Mouse (Mus musculus): ENCODE data around the gene Commd2.
A peak's percentile ranks its signal among the peaks of the same experiment; 100 is the strongest.

DNA sequence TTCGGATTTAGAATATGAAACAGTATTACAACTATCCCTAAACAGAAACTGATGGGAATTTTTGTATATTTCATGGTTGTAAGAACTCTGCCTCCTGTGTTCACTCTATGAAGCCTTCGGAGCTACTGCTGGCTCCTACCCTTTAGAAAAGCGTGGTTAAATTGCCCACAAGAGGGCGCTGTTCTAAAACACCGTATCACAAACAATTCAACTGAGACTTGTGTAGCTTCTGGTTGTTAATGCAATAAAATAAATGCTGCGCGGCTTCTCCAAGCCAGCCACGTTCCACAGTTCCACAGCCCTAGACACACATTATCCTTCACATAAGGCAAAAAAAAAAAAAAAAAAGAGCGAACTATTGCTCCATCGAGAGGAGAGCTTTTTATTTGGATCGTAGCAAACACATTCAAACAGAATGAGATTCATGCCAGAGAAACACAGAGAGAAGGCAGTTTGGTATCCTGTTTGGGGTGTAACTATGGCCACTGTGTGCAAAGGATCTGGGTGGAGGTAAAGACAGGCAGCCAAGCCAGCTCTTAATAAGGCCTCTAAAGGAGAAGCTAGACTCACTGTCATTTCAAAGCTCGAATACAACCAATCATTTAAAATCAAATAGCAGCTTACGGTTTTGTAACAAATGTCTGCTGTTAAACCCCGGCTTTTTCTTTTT lies 15.7 kb upstream of the Commd2 start:
- TF ChIP-seq CTCF (IDR thresholded peaks at IDR 0.05): peak; percentile 80
- no peak for TF ChIP-seq EP300 (IDR thresholded peaks at IDR 0.05)

Measured in lung, postnatal 0 days (tissue).